Mouse (Mus musculus) stomach, embryonic 15.5 days (tissue): Measurements from ENCODE around the gene Krtap12-1. TPM values are rescaled to one million over a fixed set of nuclear protein-coding genes. Genes with fewer than 3 reads are reported as not detected.
"Not testable (repeated sequence)": the region's sequence is repeated elsewhere in the genome, so short reads cannot be mapped to it uniquely, and the experiment has no call there.

Experiments
- ATAC-seq: fragments of 200-750 bp; cut with Nextera tagmentation; 2 replicates; pipeline ENCODE4 v1.8.0; 2017; ENCODE audit warnings: low read depth, moderate number of reproducible peaks, moderate TSS enrichment; ENCODE audit not compliant: insufficient read depth, low FRiP score
- H3K27ac ChIP-seq: fragments of 300-500 bp; sonication (generic); 2 replicates; pipeline ENCODE4 v1.5.1; 2015; ENCODE audit warnings: mild to moderate bottlenecking, inconsistent platforms
- H3K27me3 ChIP-seq: fragments of 300-500 bp; sonication (generic); replicated peaks from 2 replicates; pipeline ENCODE4 v1.6.1; 2015; ENCODE audit warnings: inconsistent platforms
- H3K36me3 ChIP-seq: fragments of 300-500 bp; sonication (generic); 2 replicates; pipeline ENCODE4 v1.6.1; 2015; ENCODE audit warnings: inconsistent platforms
- H3K4me1 ChIP-seq: fragments of 300-500 bp; sonication (generic); 2 replicates; pipeline ENCODE4 v1.6.1; 2015; ENCODE audit warnings: inconsistent platforms
- H3K4me2 ChIP-seq: fragments of 300-500 bp; sonication (generic); 2 replicates; pipeline ENCODE4 v1.6.1; 2015; ENCODE audit warnings: mild to moderate bottlenecking, inconsistent platforms
- H3K4me3 ChIP-seq: fragments of 300-500 bp; sonication (generic); replicated peaks from 2 replicates; pipeline ENCODE4 v1.5.1; 2015; ENCODE audit warnings: inconsistent platforms
- H3K9ac ChIP-seq: fragments of 300-500 bp; sonication (generic); 2 replicates; pipeline ENCODE4 v1.6.1; 2015; ENCODE audit warnings: inconsistent platforms
- H3K9me3 ChIP-seq: fragments of 300-500 bp; sonication (generic); 2 replicates; pipeline ENCODE4 v1.6.1; 2016; ENCODE audit warnings: inconsistent platforms
- WGBS: fragments of 180-500 bp; shearing (Covaris S2); methylation state at CpG from one replicate; pipeline ENCODE4 v1.1.7; 2015; 5-methylcytosine and 5-hydroxymethylcytosine counted together
- polyA plus RNA-seq: library from polyadenylated mRNA; unstranded; fragments of >200 nt; fragmentation: Nextera tagmentation; extraction: Ambion mirVana; gene quantifications from 2 replicates; pipeline ENCODE4 v1.2.1, GENCODE M21; 2015

Gene Krtap12-1
- polyA plus RNA-seq, 1 experiment from 2014 or later = not detected

GRCm38 (mm10) chr10:77751254-77751653 is 30.9 kb downstream of the Krtap12-1 start, which contains the start of gene Gm9736:
TSS of gene Gm9736 (minus strand) at chr10:77751354.
- not testable (repeated sequence) for H3K27ac ChIP-seq, H3K27me3 ChIP-seq, H3K9me3 ChIP-seq, H3K4me1 ChIP-seq, H3K36me3 ChIP-seq, H3K4me3 ChIP-seq, H3K4me2 ChIP-seq, ATAC-seq, H3K9ac ChIP-seq
- 62% methylated on average over 1 of the region's 1 CpGs for WGBS

- H3K9ac ChIP-seq, ATAC-seq, H3K27me3 ChIP-seq, H3K36me3 ChIP-seq, H3K27ac ChIP-seq, H3K9me3 ChIP-seq, H3K4me1 ChIP-seq, H3K4me3 ChIP-seq, H3K4me2 ChIP-seq: not testable (repeated sequence)
- 46% methylated on average over 3 of the region's 3 CpGs for WGBS
Observed at GRCm38 (mm10) chr10:77752312-77752711, 31.9 kb downstream of the Krtap12-1 start.

GRCm38 (mm10) chr10:77753448-77753847 is 33.0 kb downstream of the Krtap12-1 start:
- Histone ChIP-seq H3K4me3 (no peak overlapping the region), H3K9me3 (no peaks in the 10 kb centered on the region), H3K27ac (no peak overlapping the region), H3K4me2 (no peak overlapping the region), H3K4me1 (no peaks in the 10 kb centered on the region), H3K9ac (no peak overlapping the region), H3K36me3 (no peaks in the 10 kb centered on the region), H3K27me3 (no peaks in the 10 kb centered on the region)
- ATAC-seq = no peak

GRCm38 (mm10) chr10:77759582-77759981 is 39.2 kb downstream of the Krtap12-1 start, which contains the start of gene Gm3233:
TSS of gene Gm3233 (minus strand) at chr10:77759682.
- not testable (repeated sequence) for H3K4me3 ChIP-seq, H3K9ac ChIP-seq, H3K36me3 ChIP-seq, ATAC-seq, H3K4me2 ChIP-seq, H3K27ac ChIP-seq, H3K9me3 ChIP-seq, H3K27me3 ChIP-seq, H3K4me1 ChIP-seq
- WGBS = 40% methylated on average over 1 of the region's 1 CpGs

GRCm38 (mm10) chr10:77769727-77770126 is 49.3 kb downstream of the Krtap12-1 start:
- no peak overlapping the region for H3K27ac ChIP-seq
- no peak for ATAC-seq
- H3K36me3 ChIP-seq = no peaks in the 10 kb centered on the region
- no peaks in the 10 kb centered on the region for H3K4me1 ChIP-seq
- WGBS = 74% methylated on average over 1 of the region's 1 CpGs
- H3K27me3 ChIP-seq = no peaks in the 10 kb centered on the region
- H3K9ac ChIP-seq = no peak overlapping the region
- H3K9me3 ChIP-seq = no peaks in the 10 kb centered on the region
- H3K4me3 ChIP-seq = no peak overlapping the region
- no peak overlapping the region for H3K4me2 ChIP-seq

Other genes starting within 250 kb of the Krtap12-1 start
- 36.1 and 40.0 TPM in 2 replicates for gene Fam207a, start 204.8 kb upstream of the Krtap12-1 start, polyA plus RNA-seq
- gene Itgb2, start 190.3 kb upstream of the Krtap12-1 start, polyA plus RNA-seq = 6.0 and 6.9 TPM in 2 replicates
- 174 and 178 TPM in 2 replicates for gene Pttg1ip, start 138.9 kb upstream of the Krtap12-1 start, polyA plus RNA-seq
- 324 and 334 TPM in 2 replicates for gene Sumo3, start 114.5 kb upstream of the Krtap12-1 start, polyA plus RNA-seq
- gene Gm49325, start 114.4 kb upstream of the Krtap12-1 start, polyA plus RNA-seq = 4.8 TPM in 1 of 2 replicates, not detected in the other
- 70.7 and 73.3 TPM in 2 replicates for gene Ube2g2, start 98.3 kb upstream of the Krtap12-1 start, polyA plus RNA-seq
- gene Tspear, start 34.0 kb upstream of the Krtap12-1 start, polyA plus RNA-seq = 0.85 and 1.0 TPM in 2 replicates
- gene Gm19402, start 29.8 kb upstream of the Krtap12-1 start, polyA plus RNA-seq = not detected in 2 replicates
- not detected in 2 replicates for gene Gm9508, start 23.4 kb upstream of the Krtap12-1 start, polyA plus RNA-seq
- gene Gm10272, start 14.0 kb upstream of the Krtap12-1 start, polyA plus RNA-seq = not detected in 2 replicates
- 0.35 TPM in 1 of 2 replicates, not detected in the other for gene Gm10024, start 9.1 kb upstream of the Krtap12-1 start, polyA plus RNA-seq
- not detected in 2 replicates for gene Gm10142, start 4.8 kb upstream of the Krtap12-1 start, polyA plus RNA-seq
- not detected in 2 replicates for gene Gm10100, start 5.9 kb downstream of the Krtap12-1 start, polyA plus RNA-seq
- gene Gm18596, start 22.0 kb downstream of the Krtap12-1 start, polyA plus RNA-seq = not detected in 2 replicates
- gene Gm9736, start 30.8 kb downstream of the Krtap12-1 start, polyA plus RNA-seq = not detected in 2 replicates
- gene Gm3233, start 39.1 kb downstream of the Krtap12-1 start, polyA plus RNA-seq = not detected in 2 replicates
- not detected in 2 replicates for gene Gm3238, start 50.7 kb downstream of the Krtap12-1 start, polyA plus RNA-seq
- gene Gm7138, start 56.3 kb downstream of the Krtap12-1 start, polyA plus RNA-seq = not detected in 2 replicates
- gene Gm3250, start 61.9 kb downstream of the Krtap12-1 start, polyA plus RNA-seq = not detected in 2 replicates
- gene Gm7137, start 67.6 kb downstream of the Krtap12-1 start, polyA plus RNA-seq = not detected in 2 replicates
- gene Gm9639, start 74.5 kb downstream of the Krtap12-1 start, polyA plus RNA-seq = not detected in 2 replicates
- gene Gm19668, start 78.5 kb downstream of the Krtap12-1 start, polyA plus RNA-seq = not detected in 2 replicates
- gene Gm9507, start 91.2 kb downstream of the Krtap12-1 start, polyA plus RNA-seq = not detected in 2 replicates
- not detected in 2 replicates for gene Gm2696, start 94.1 kb downstream of the Krtap12-1 start, polyA plus RNA-seq
- not detected in 2 replicates for gene Krtap10-4, start 106.5 kb downstream of the Krtap12-1 start, polyA plus RNA-seq
- gene Krtap10-10, start 115.3 kb downstream of the Krtap12-1 start, polyA plus RNA-seq = not detected in 2 replicates
- gene Gm36176, start 126.2 kb downstream of the Krtap12-1 start, polyA plus RNA-seq = not detected in 2 replicates
- not detected in 2 replicates for gene Gm10318, start 132.3 kb downstream of the Krtap12-1 start, polyA plus RNA-seq
- not detected in 2 replicates for gene Gm3285, start 141.4 kb downstream of the Krtap12-1 start, polyA plus RNA-seq
- gene Lrrc3, start 181.9 kb downstream of the Krtap12-1 start, polyA plus RNA-seq = 5.0 and 6.4 TPM in 2 replicates
- 1.2 TPM in 2 replicates for gene Trpm2, start 250.0 kb downstream of the Krtap12-1 start, polyA plus RNA-seq